Mouse (Mus musculus) CH12.LX (cell line): ENCODE measurements around the gene Cit. TPM values are rescaled to one million over a fixed set of nuclear protein-coding genes. Genes with fewer than 3 reads are reported as not detected.

ENCODE experiments used
- DNase-seq: peaks from one replicate; pipeline ENCODE4 v3.0.0-alpha.2; 2013; ENCODE audit errors: extremely low read depth
- H3K27ac ChIP-seq: 2 replicates; pipeline ENCODE4 v1.5.1; 2012; ENCODE audit warnings: low read depth, mild to moderate bottlenecking, control low read depth, moderate library complexity; ENCODE audit not compliant: insufficient read depth
- H3K27me3 ChIP-seq: replicated peaks from 2 replicates; pipeline ENCODE3; 2012; ENCODE audit warnings: inconsistent platforms
- H3K36me3 ChIP-seq, 2 experiments: replicated peaks in 1 of 2; 2 replicates each; pipeline versions ENCODE3 to v1.6.1; 2012; ENCODE audit warnings: inconsistent platforms in 1 of 2, low read length in 1 of 2, mild to moderate bottlenecking in 1 of 2, mixed read lengths in 1 of 2, moderate library complexity in 1 of 2; ENCODE audit not compliant: control insufficient read depth in 1 of 2, insufficient read depth in 1 of 2
- H3K4me1 ChIP-seq, 2 experiments: 2 replicates each; pipeline ENCODE4 v1.6.1; 2012; ENCODE audit warnings: inconsistent platforms in 1 of 2, moderate library complexity in 1 of 2; ENCODE audit not compliant: insufficient read depth in 2 of 2, control insufficient read depth in 1 of 2
- H3K4me2 ChIP-seq: 2 replicates; pipeline ENCODE4 v1.6.1; 2012; ENCODE audit warnings: low read depth, mild to moderate bottlenecking, control low read depth; ENCODE audit not compliant: poor library complexity, insufficient read depth, severe bottlenecking
- H3K4me3 ChIP-seq, 3 experiments: fragments of 150-350 bp in 1 of 3; sonication (generic) in 1 of 3; replicated peaks in 1 of 3; 2 replicates each; pipeline versions ENCODE3 to v1.5.1; 2011 to 2012; ENCODE audit warnings: low read depth in 2 of 3, low read length in 2 of 3, mild to moderate bottlenecking in 2 of 3, moderate library complexity in 2 of 3, control low read depth in 1 of 3, improper control_type of control experiment in 1 of 3, inconsistent platforms in 1 of 3, mixed read lengths in 1 of 3; ENCODE audit not compliant: poor library complexity in 1 of 3
- H3K79me2 ChIP-seq: replicated peaks from 2 replicates; pipeline ENCODE4 v1.6.1; 2012; ENCODE audit warnings: mild to moderate bottlenecking, moderate library complexity; ENCODE audit not compliant: control insufficient read depth, poor library complexity, insufficient read depth, severe bottlenecking; ENCODE audit errors: extremely low read depth
- H3K9ac ChIP-seq: 2 replicates; pipeline ENCODE4 v1.6.1; 2012; ENCODE audit warnings: low read depth, mild to moderate bottlenecking, control low read depth, moderate library complexity; ENCODE audit not compliant: insufficient read depth
- H3K9me3 ChIP-seq: replicated peaks from 2 replicates; pipeline ENCODE3; 2012; ENCODE audit warnings: low read length, inconsistent platforms, mixed read lengths
- BHLHE40 ChIP-seq: IDR thresholded peaks from 2 replicates; pipeline ENCODE4 v1.6.1; 2011; ENCODE audit warnings: mild to moderate bottlenecking, low read depth, low read length, improper control_type of control experiment
- CTCF ChIP-seq, 2 experiments: IDR thresholded peaks in 1 of 2; conservative IDR thresholded peaks in 1 of 2; 2 replicates each; pipeline ENCODE4 v1.5.1; 2011 to 2012; ENCODE audit warnings: low read depth in 2 of 2, low read length in 2 of 2, improper control_type of control experiment in 1 of 2, inconsistent platforms in 1 of 2, mild to moderate bottlenecking in 1 of 2, moderate library complexity in 1 of 2
- E2F4 ChIP-seq: IDR thresholded peaks from 2 replicates; pipeline ENCODE4 v1.6.1; 2011; ENCODE audit warnings: low read depth, low read length, improper control_type of control experiment; ENCODE audit not compliant: insufficient replicate concordance
- ELF1 ChIP-seq: IDR thresholded peaks from 2 replicates; pipeline ENCODE4 v1.6.1; 2014; ENCODE audit warnings: low read depth, mild to moderate bottlenecking, inconsistent platforms, low read length, improper control_type of control experiment
- EP300 ChIP-seq: IDR thresholded peaks from 2 replicates; pipeline ENCODE4 v1.6.1; 2011; ENCODE audit warnings: low read length, improper control_type of control experiment
- MAFK ChIP-seq: IDR thresholded peaks from 2 replicates; pipeline ENCODE4 v1.6.1; 2011; ENCODE audit warnings: low read length, improper control_type of control experiment; ENCODE audit not compliant: insufficient replicate concordance
- MAX ChIP-seq: IDR thresholded peaks from 2 replicates; pipeline ENCODE4 v1.6.1; 2011; ENCODE audit warnings: low read length, improper control_type of control experiment
- MAZ ChIP-seq: IDR thresholded peaks from 2 replicates; pipeline ENCODE4 v1.6.1; 2012; ENCODE audit warnings: low read depth, mild to moderate bottlenecking, inconsistent platforms, low read length, improper control_type of control experiment, moderate library complexity
- MXI1 ChIP-seq: IDR thresholded peaks from 2 replicates; pipeline ENCODE4 v1.6.1; 2011; ENCODE audit warnings: mild to moderate bottlenecking, low read depth, low read length, improper control_type of control experiment
- POLR2AphosphoS2 ChIP-seq: IDR thresholded peaks from 2 replicates; pipeline ENCODE4 v1.6.1; 2011; ENCODE audit warnings: low read depth, low read length, improper control_type of control experiment
- RAD21 ChIP-seq: IDR thresholded peaks from 2 replicates; pipeline ENCODE4 v1.6.1; 2011; ENCODE audit warnings: low read depth, mild to moderate bottlenecking, low read length, improper control_type of control experiment, moderate library complexity
- TBP ChIP-seq: conservative IDR thresholded peaks from 2 replicates; pipeline ENCODE4 v1.6.1; 2011; ENCODE audit warnings: low read depth, low read length, improper control_type of control experiment
- TCF12 ChIP-seq: IDR thresholded peaks from 2 replicates; pipeline ENCODE4 v1.6.1; 2014; ENCODE audit warnings: low read depth, mild to moderate bottlenecking, inconsistent platforms, low read length, improper control_type of control experiment
- UBTF ChIP-seq: IDR thresholded peaks from 2 replicates; pipeline ENCODE4 v1.6.1; 2012; ENCODE audit warnings: low read depth, mild to moderate bottlenecking, inconsistent platforms, low read length, improper control_type of control experiment, moderate library complexity
- USF2 ChIP-seq: conservative IDR thresholded peaks from 2 replicates; pipeline ENCODE4 v1.6.1; 2011; ENCODE audit warnings: low read depth, low read length, improper control_type of control experiment
- dilution Hi-C: fragments of 300-500 bp; cut with MboI; formaldehyde crosslinking; loops from 2 replicates; pipeline ENCODE4 v1.14.3; 2020; ENCODE audit warnings: low sequenced_read_pairs; ENCODE audit not compliant: extremely low pct_unique_long_range_greater_than_20kb, extremely low pct_ligation_motif_present
- in situ Hi-C: fragments of 300-500 bp; cut with MboI; formaldehyde crosslinking; loops from 3 replicates; pipeline ENCODE4 v1.14.3; 2019; ENCODE audit warnings: low sequenced_read_pairs, low pct_ligation_motif_present, low pct_unique_long_range_greater_than_20kb, mixed read lengths
- polyA plus RNA-seq: library from polyadenylated mRNA; unstranded; fragments of >175 nt; gene quantifications from 2 replicates; pipeline ENCODE4 v1.2.1, GENCODE M21; 2012; ENCODE audit warnings: low read depth; ENCODE audit not compliant: insufficient read length
- total RNA-seq, 2 experiments: library from RNA; depleted of rRNA; stranded (reverse); fragments of 300-350 nt in 1 of 2; fragments of >200 nt in 1 of 2; gene quantifications; 2 replicates each; pipeline ENCODE4 v1.2.3; 2012 to 2014

Cit gene
- total and polyA plus RNA-seq, 3 experiments = 7.0 to 24.9 (median 16.2) TPM

DNA sequence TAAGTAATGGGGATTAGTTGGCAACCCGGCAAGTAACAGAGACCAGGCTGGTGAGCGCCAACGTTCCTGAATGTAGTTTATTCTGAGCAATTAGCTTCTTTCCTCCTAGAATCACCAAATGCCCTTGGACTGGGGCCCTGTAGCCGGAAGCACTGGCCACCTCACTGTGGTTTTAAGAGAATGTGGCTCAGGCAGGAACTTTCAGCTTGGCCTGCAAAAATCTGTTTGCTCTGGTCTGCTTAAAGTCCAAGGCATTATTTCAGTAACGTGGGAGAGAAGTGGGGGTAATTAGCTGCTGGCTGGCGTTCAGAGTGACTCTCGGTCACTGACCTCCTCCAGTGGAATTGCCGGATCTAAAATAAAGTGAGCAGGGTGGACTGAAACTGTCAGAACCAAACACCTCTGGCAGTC, 178.2 kb downstream of the Cit start:
- no peaks in the 10 kb centered on the region for H3K9me3 ChIP-seq
- H3K27me3 ChIP-seq = no peaks in the 10 kb centered on the region
- H3K27ac ChIP-seq = no peak overlapping the region
- peak overlapping the region; percentile 90 for H3K9ac ChIP-seq
- TF ChIP-seq MAZ (no peak), MAFK (no peak), MXI1 (no peak), USF2 (no peak), E2F4 (no peak), RAD21 (no peak), TBP (no peak), ELF1 (no peak), POLR2AphosphoS2 (no peak), CTCF (conservative IDR thresholded peaks at IDR 0.05 in 1 of 2, IDR thresholded peaks at IDR 0.05 in 1 of 2; ENCODE audit: low read depth in 2 of 2, low read length in 2 of 2) (no peak), TCF12 (no peak), BHLHE40 (no peak), UBTF (no peak), MAX (no peak)
- TF ChIP-seq, all 38 proteins: peak for 0
- Histone ChIP-seq H3K79me2 (peaks cover 27% of the 10 kb centered on the region), H3K4me3 (peak overlapping the region; percentile 72 to 93 (median 80)), H3K36me3 (peaks cover 32 to 42% of the 10 kb centered on the region in 2 experiments), H3K4me2 (peak overlapping the region; percentile 89), H3K4me1 (peaks cover 0 to 20% of the 10 kb centered on the region in 2 experiments; a peak in 2 of 4 replicates)
- DNase-seq = no peak
- in situ Hi-C loops (no loop called here), dilution Hi-C loops (no loop called here)

DNA sequence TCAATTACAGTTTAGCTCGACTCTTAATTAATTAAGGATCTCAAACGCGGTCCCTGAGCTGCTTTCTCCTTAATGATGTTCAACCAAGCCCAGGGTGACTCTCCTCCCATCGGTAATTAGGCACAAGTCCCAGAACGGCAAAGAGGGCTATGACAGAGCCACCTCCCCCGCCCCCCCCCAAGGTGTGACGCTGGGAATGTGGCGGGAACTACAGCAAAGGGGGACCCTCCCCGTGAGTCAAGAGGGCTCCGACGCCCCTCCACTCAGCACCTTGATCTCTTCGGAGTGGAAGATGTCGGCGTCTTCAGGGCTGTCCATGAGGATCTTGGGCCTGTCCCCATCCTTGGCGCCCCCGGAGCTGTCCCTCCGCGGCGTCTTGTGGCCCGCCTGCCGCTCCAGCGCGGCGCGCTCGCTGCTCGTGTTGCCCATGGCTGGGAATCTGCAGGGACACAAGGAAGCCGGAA, 178.8 kb downstream of the Cit start:
- Histone ChIP-seq H3K4me3 (peak overlapping the region; percentile 72 to 93 (median 80)), H3K9ac (peak overlapping the region; percentile 90), H3K4me1 (peaks cover 0 to 20% of the 10 kb centered on the region in 2 experiments; a peak in 2 of 4 replicates), H3K79me2 (peaks cover 27% of the 10 kb centered on the region), H3K27ac (peak overlapping the region; percentile 32), H3K27me3 (no peaks in the 10 kb centered on the region), H3K9me3 (no peaks in the 10 kb centered on the region), H3K4me2 (peak overlapping the region; percentile 89), H3K36me3 (peaks cover 28 to 36% of the 10 kb centered on the region in 2 experiments)
- TF ChIP-seq EP300 (no peak), TBP (no peak)
- in situ Hi-C loops = no loop called here
- no peak for DNase-seq
- dilution Hi-C loops = no loop called here
